Mouse (Mus musculus) 416B (cell line): ENCODE measurements at regions not wholly inside any gene's neighbourhood (a gene's known extent, or its start where the extent isn't known, plus 50 kb on each side); places are given as distances from the start of the nearest gene placed in this dataset.

Experiments used
- DNase-seq: peaks from one replicate; pipeline ENCODE4 v3.0.0; 2011; ENCODE audit warnings: low read depth

- DNase-seq = no peak
Measured at GRCm38 (mm10) chr1:25921184-25921583, 91.7 kb upstream of the Adgrb3 start.

GRCm38 (mm10) chr1:25894169-25894568 is 64.7 kb upstream of the Adgrb3 start:
- DNase-seq = no peak

- DNase-seq = no peak
Measured at GRCm38 (mm10) chr1:25892970-25893369, 63.5 kb upstream of the Adgrb3 start.

GRCm38 (mm10) chr1:25892026-25892739 is 62.7 kb upstream of the Adgrb3 start:
- DNase-seq = no peak

GRCm38 (mm10) chr1:25888004-25888403 is 58.5 kb upstream of the Adgrb3 start:
- DNase-seq = no peak

- DNase-seq = peak; percentile 1
Measured at GRCm38 (mm10) chr1:25885049-25885448, 55.5 kb upstream of the Adgrb3 start.
